Comparison of ENCODE assay signal across 8 mouse cellular contexts in genomic region chr17:15830766-15831644, GRCm38 (mm10). TPM values are rescaled to one million over a fixed set of nuclear protein-coding genes. Genes with fewer than 3 reads are reported as not detected.
DNase-seq lines count a peak whose midpoint lies in the region; ATAC-seq lines count a peak whose summit lies in the region.

Rgmb (minus strand) TSS chr17:15831039.

- no peaks in the 10 kb centered on the region for H3K27me3 ChIP-seq in hindbrain, embryonic 13.5 days
- H3K27me3 ChIP-seq in midbrain, embryonic 16.5 days (ENCODE audit: control insufficient read depth, insufficient read depth, low read depth, low read length), result no peaks in the 10 kb centered on the region

- peak within 1 kb of the TSS; percentile 71 for H3K4me2 ChIP-seq in hindbrain, embryonic 13.5 days
- H3K4me2 ChIP-seq in midbrain, embryonic 16.5 days (ENCODE audit: low read length), result peak within 1 kb of the TSS; percentile 80

- peak; percentile 51 for DNase-seq in ovary, postnatal 36 days (ENCODE audit: low spot score)
- DNase-seq in ovary, postnatal 14 days (ENCODE audit: low spot score), result no peak
- DNase-seq in brain, adult 2 months (ENCODE audit: low read depth, low spot score), result peak; percentile 55
- DNase-seq in forelimb bud, embryonic 11.5 days (ENCODE audit: low read depth, low spot score), result peak; percentile 62
- no peak for DNase-seq in left cerebral cortex, postnatal 25 days (ENCODE audit: low spot score in 2 of 2)
- no peak for DNase-seq in frontal cortex, postnatal 36 days (ENCODE audit: low spot score in 2 of 2)

- peak; percentile 37 for ATAC-seq in hindbrain, embryonic 13.5 days (ENCODE audit: low FRiP score)
- peak; percentile 15 for ATAC-seq in midbrain, embryonic 16.5 days

- H3K4me1 ChIP-seq in hindbrain, embryonic 13.5 days (replicated peaks), result peaks cover 13% of the 10 kb centered on the region
- peaks cover 18% of the 10 kb centered on the region; the same call in 1 of the 2 replicates for H3K4me1 ChIP-seq in midbrain, embryonic 16.5 days (ENCODE audit: control insufficient read depth, insufficient read depth, low read length)

- peak within 1 kb of the TSS; percentile 98 for H3K27ac ChIP-seq in hindbrain, embryonic 13.5 days
- H3K27ac ChIP-seq in midbrain, embryonic 16.5 days (ENCODE audit: low read length), result peak within 1 kb of the TSS; percentile 94

- H3K9ac ChIP-seq in hindbrain, embryonic 13.5 days, result peak within 1 kb of the TSS; percentile 93
- H3K9ac ChIP-seq in midbrain, embryonic 16.5 days (ENCODE audit: low read depth, low read length), result peak within 1 kb of the TSS; percentile 86

- under 1% methylated on average over 51 of the region's 55 CpGs for WGBS in hindbrain, embryonic 13.5 days
- WGBS in midbrain, embryonic 16.5 days, result under 1% methylated on average over 52 of the region's 55 CpGs

- H3K4me3 ChIP-seq in hindbrain, embryonic 13.5 days, result peak within 1 kb of the TSS; percentile 80
- peak within 1 kb of the TSS; percentile 83 for H3K4me3 ChIP-seq in midbrain, embryonic 16.5 days (ENCODE audit: low read depth, low read length)

- no peaks in the 10 kb centered on the region for H3K9me3 ChIP-seq in hindbrain, embryonic 13.5 days
- no peaks in the 10 kb centered on the region for H3K9me3 ChIP-seq in midbrain, embryonic 16.5 days (replicated peaks; ENCODE audit: control insufficient read depth, low read length, poor library complexity, severe bottlenecking)

- no peaks in the 10 kb centered on the region for H3K36me3 ChIP-seq in hindbrain, embryonic 13.5 days
- no peaks in the 10 kb centered on the region for H3K36me3 ChIP-seq in midbrain, embryonic 16.5 days (ENCODE audit: control insufficient read depth, insufficient read depth, low read length)

- intact Hi-C loops in left cerebral cortex, postnatal 25 days (cut with DNase I), result no loop called here

RNA-seq across cellular contexts. Expression of gene Rgmb, which starts in this region (rescaled TPM):
- 86.6 and 97.1 TPM in 2 replicates for polyA plus RNA-seq in hindbrain, embryonic 13.5 days (2015; fragmentation: Nextera tagmentation; extraction: Ambion mirVana)
- 10 to 100 TPM; 62.6 to 66.2 TPM for total RNA-seq in left cerebral cortex, postnatal 25 days (2021)
- 56.8 and 57.1 TPM in 2 replicates for polyA plus RNA-seq in midbrain, embryonic 16.5 days (2015; fragmentation: Nextera tagmentation; extraction: Ambion mirVana)

Comparison
In these comparisons a context has a peak if more than half of its experiments do, and no peak if none do; other contexts are left out.
1. DNase-seq: peak in ovary, postnatal 36 days (single experiment), brain, adult 2 months (single experiment) and forelimb bud, embryonic 11.5 days (single experiment); none in ovary, postnatal 14 days (single experiment), left cerebral cortex, postnatal 25 days (0 of 2) and frontal cortex, postnatal 36 days (0 of 2).